Mouse (Mus musculus) forelimb bud, embryonic 11.5 days (tissue): ENCODE data around the gene Mmp28.

Source experiments
- DNase-seq: peaks from one replicate; pipeline ENCODE4 v3.0.0-alpha.2; 2012; ENCODE audit warnings: low read depth, low spot score

Mmp28 gene

DNA sequence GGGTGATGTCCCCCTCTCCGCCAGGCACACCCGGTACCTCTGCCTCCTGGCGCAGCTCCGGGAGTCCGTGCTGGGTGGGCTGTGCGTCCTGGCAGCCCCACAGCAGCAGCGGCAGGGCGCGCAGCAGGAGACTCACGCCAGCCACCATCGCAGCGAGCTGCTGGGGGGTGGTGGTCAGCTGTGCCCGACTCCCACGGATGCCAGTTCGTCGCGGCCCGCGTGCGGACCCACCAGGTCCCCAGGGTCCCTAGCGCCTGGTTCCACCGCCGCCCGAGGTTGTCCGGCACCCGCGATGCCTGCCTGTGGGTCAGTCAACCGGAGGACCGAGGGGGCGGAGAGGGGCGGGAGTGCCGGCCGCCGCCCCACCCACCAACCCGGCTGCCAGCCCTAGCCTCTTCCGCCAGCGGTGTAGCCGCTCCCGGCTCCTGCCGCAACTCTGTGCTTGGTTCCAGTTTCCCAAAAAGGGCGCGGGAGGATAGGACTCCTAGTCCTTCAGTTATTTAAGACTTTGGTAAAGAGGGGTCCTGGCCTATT lies at the start of gene Mmp28:
Gene Mmp28, minus strand, starts transcription at position 361 of the 534 bp plus-strand sequence.
- no peak for DNase-seq

DNA sequence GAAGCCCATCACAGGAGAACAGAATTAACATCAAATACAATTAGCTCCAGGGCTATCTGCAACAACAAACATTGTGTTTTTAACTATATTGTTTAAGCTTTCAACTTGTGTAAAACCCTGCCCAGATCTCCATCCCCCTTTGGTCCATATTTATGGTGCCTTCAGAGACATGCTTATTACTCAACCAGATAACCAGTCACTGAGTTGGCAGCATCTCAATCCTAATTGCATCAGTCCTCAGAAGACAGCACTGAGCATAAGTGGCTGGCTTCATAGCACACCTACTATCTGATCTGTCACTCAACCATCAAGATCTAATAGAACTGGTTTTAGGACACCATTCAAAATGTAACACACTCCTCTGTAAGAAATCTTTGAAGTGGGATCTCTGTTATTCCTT lies 46.6 kb upstream of the Mmp28 start:
- DNase-seq, result no peak

- no peak for DNase-seq
These were observed 41.4 kb upstream of the Mmp28 start for GRCm38 (mm10) chr11:83504308-83504707.

DNA sequence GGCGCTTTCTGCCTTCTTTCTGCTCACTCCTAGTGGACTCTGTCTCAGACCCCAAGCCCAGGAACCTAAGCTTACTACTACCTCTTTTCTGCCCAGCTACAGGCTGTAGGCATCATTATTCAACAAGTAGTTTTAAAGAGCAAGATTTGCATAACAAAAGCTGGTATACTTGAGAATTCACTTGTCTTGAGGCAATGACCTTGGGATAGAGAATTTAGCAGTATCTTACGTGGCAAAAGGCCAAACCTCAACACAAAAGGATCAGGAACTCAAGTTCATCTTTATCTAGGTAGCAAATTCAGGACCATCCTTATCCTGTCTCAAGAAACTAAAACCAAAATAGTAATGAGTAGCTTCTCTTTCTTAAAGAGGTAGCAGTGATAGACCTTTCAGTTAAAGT lies 32.7 kb upstream of the Mmp28 start:
- DNase-seq, result no peak

DNA sequence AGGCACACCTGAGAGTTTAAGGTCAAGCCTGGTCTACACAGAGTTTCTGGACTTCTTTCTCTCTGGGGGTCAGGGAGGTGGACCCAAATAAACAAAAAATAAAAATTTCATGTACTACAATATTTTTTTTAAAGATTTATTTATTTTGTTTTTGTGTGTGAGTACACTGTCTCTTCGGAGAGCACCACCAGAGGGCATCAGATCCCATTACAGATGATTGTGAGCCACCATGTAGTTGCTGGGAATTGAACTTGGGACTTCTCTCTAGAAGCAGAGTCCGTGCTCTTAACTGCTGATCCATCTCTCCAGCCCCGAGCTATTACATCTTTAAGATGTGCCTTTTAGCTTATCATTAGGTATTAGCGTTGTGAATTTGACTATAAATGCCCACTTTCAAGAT lies 28.6 kb upstream of the Mmp28 start:
- DNase-seq, result no peak

- no peak for DNase-seq
These were observed 10.6 kb upstream of the Mmp28 start for GRCm38 (mm10) chr11:83473235-83474016.

- DNase-seq, result peak; percentile 99
These were observed 9.7 kb upstream of the Mmp28 start, which contains the start of gene Taf15 for GRCm38 (mm10) chr11:83472324-83473234. TSS of gene Taf15 (plus strand) at chr11:83473086.

DNA sequence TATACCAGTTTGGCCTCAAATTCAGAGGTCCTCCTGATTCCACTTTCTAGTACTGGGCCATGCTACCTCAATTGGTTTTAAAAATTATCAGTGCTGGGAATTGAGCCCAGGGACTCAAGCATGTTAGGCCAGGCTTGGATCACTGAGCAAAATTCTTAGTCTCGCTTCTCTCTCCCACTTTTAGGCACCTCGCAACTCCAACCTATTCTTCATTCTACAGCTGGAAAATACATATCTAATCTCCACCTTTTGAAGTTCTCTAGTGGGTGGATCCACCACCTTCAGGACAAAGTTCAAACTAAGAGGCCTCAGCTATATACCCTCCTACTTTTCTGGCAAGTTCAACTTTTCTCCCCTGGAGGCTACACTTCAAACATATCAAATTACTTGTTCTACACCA lies 8.9 kb upstream of the Mmp28 start:
- no peak for DNase-seq

DNA sequence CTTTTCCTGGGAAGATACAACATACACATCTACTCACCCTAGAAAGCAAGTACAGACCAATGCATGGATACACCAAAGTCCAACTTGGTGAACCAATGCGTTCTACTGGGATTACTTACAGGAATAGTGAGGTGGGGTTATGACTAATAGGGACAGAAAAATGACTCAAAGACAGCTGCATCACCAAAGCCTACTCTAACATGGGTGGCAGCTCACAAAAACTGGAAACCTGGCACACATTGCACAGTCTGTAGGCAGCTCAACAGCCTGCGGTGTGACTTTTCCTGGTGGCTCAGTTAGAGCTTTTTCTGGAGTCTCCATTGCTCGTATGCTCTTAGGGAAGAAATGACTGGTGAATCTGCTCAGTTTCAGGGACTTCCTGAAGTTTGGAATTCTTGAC lies 5.9 kb upstream of the Mmp28 start:
- DNase-seq, result no peak

DNA sequence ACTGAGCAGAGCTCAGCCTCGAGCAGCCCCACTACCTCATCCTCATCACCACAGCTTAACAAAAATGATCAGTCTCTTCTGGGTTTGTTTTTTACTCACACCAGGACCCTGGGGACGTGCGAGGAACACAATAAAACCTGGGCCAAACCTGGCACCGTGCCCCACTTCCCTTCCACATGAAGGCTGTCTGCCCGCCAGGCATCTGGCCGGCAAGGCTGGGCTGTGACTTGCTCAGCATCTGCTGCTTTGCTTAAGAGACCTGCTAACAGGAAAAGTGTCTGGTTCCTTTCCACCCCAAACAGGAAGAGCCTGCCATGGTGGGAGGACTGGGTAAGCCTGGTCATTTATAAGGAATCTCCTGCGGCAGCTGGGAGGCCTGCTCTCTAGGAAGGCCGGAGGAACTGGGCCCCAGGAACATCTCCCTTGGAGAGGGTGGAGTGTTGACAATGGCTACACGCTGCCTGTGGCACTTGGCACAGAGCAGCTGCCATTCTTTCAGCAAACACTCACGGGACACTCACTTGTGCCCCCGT lies 4.3 kb upstream of the Mmp28 start:
- DNase-seq, result no peak

DNA sequence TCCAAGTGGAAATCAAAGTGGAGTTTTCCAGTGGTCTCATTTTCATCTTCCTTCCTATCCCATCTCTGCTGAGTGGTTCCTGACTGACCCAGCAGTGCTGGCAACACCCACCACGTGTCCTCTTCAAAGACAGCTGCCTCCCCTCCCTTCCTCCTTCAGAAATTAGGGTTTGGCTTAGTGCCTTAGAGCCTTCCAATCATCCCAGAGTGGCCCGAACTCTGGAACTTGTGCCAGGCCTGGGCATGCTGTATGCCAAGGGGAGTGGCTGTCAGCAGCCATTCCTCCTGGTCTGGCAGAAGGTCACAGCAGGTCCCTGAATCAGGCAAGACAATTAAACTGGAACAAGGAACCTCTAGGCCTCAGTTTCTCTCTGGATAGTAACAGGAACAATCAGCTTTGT lies 3.1 kb upstream of the Mmp28 start:
- no peak for DNase-seq

DNA sequence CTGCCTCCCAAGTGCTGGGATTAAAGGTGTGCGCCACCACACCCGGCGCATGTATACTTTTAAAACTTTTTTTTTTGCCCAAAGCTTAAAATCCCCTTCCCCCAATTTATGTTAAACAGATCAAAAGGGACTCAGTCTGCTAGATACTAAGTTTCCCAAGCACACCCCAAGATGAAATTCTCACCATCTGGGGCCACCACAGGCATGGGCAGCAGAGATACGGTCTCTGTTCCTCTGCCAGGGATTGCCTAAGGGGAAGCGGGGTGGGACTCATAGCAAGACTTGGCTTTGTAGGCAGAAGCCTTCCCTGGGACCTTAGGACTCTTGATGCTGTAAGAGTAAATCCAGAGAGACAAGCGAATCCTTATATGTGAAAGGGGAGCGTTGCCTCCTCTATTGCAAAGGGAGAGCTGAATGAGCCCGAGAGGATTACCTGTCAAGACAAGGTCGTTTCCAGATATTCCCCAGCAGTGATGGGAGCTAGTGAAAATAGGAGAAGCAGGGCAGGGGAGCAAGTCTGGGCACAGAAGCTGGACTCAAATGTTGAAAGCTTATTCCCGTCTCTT lies 1.3 kb downstream of the Mmp28 start:
- no peak for DNase-seq

DNA sequence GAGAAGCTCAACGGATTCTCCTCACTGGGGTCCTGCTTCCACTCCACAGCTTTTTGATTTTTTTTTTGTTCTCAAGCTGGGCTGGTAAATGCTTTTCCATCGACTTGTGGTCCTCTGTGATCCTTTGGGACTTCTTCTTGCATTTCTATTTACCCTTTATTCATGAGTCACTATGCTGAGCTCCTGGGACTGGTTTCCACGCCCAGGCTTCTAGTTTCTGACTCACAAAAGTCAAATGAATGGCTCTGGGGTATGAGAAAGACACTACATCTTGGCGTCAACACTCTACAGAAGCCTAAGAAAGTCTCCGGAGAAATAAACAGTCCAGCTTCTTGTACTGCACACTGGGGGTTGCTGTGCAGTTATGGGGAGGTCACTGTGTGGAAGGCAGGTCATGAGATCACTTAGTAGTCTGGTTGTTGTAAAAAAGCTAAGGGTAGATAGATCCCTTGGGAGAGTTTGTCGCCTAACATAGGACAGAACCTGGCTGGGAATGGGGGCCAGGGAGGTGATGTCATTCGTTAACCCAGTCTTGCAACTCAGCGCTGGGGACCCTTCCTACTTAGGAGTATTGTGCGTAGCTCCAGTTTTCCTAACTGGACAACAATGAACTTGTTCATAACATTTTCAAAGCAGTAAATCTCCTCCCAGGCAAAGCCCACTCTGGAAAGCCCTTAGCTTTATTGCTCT lies 4.8 kb downstream of the Mmp28 start:
- DNase-seq, result peak; percentile 43

GRCm38 (mm10) chr11:83457257-83457656 lies 5.6 kb downstream of the Mmp28 start:
- DNase-seq, result no peak

DNA sequence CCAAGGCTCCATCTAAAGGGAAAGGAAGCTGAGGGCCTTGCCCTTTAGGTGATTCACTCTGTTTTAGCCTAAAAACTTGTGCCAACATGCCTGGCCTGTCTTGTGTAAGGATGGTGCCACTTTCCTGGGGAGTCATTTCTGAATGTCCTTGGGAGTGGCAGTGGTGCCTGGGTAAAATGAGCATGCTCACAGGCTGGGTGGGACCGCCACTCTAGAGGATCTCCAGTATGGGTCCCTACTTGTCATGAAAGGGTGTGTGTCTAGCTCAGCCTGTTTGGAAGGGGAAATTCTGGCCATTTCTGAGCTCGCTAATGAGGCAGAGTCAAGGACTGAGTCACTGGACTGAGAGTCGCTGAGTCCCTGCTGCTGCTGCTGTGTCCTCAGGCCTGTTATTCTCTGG lies 7.3 kb downstream of the Mmp28 start:
- DNase-seq, result no peak

DNA sequence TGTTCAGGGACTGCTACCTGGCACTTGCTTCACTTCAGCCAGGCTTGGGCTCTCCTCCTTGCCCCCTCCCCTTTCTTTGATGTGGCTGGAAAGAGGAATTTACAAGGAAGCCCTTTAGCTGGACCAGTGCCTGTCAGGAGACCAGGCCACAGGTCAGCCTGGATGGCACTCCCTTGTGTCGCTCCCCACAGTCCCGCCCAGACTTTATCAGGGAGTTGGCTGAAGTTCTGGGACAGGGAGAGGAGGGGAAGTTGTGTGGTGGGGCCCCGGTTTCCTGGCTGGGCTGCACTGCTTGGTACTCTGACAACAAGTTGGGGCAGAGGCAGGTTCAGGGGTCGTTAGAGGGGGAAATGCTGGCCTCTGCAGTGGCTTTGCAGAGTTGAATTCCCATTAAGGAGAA lies 8.3 kb downstream of the Mmp28 start:
- DNase-seq, result no peak

DNA sequence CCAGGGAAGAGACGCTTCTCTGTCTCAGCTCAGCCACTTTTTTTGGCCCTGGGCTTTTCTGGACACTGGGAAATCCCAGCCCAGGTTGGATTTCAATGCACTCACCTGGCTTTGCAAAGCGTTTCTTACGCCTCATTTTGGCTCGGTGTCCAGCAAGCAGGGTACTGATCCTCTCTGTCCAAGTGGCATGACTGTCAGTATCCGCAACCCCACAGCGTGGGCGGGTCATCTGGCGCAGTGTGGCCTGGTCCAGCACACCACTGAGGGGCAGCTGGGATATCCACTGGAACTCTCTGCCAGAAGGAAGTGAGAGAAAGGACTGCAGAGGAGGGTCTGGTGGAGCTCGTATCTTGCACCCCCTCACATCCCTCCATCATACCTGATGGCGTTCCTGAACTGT lies 11.6 kb downstream of the Mmp28 start:
- no peak for DNase-seq

DNA sequence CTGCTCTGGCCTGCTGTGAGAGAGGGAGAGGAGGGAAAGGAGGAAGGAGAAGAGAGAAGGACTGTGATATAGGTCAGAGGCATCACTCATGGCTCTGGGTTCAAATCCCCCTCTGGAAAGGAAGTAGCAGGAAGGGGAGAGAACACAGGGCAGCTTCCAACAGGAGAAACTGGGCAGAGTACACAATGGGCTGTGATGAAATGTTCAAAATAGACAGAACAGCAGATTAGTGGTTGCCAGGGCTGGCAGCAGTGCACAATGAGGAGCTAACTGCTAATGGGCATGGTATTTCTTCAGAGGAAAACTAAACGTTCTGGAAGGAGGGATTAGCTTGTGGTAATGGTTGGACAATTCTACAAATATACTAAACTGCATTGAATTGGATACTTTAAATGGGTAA lies 12.3 kb downstream of the Mmp28 start:
- DNase-seq, result no peak

DNA sequence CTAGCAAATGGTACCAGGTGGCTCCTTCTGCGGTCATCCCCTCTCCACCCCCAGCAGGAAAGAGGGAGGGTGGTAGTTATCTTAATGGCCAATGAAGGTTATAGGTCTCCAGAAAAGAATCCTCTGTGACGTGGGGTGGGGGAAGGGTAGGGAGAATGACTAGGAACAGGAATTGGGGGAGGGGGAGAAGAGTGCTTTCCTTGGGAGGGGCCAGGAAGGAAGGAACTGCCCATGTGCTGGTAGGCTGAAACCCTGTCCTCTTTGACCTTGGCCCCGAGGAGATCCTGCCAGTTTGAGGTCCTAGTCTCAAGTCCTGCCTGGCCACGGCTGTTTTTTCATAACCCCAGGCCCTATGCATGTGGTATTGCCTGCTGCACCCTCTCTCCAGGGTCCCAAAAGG lies 13.6 kb downstream of the Mmp28 start:
- DNase-seq, result no peak

- no peak for DNase-seq
These were observed 14.0 kb downstream of the Mmp28 start for GRCm38 (mm10) chr11:83448927-83449236.
